In genomic region chr13:56029006-56029405, GRCm38 (mm10) we compare ENCODE assay signal across 33 mouse cellular contexts.
DNase-seq lines count a peak whose midpoint lies in the region; ATAC-seq and TF ChIP-seq lines count a peak whose summit lies in the region.
"Had no signal": no experiment of that assay in that cellular context is flagged by ENCODE, and none has a peak within 500 bp of the region (broad histone marks: within the 10 kb centered on the region; RNA-seq: fewer than 3 reads in every experiment).

No protein-coding gene starts in this region.

- no peak for DNase-seq in frontal cortex, adult 2 months (ENCODE audit: extremely low spot score in 1 of 2, low spot score in 1 of 2)
- DNase-seq in 3T3-L1 (ENCODE audit: low read depth, low spot score) (peak; percentile 33), ES-E14 (ENCODE audit: low read depth, low spot score) (no peak)
- DNase-seq in ovary, postnatal 10 days (ENCODE audit: low spot score), result no peak
- DNase-seq in frontal cortex, postnatal 36 days (ENCODE audit: low spot score in 2 of 2), result no peak
- DNase-seq: adrenal gland, adult 2 months; adrenal gland, postnatal 14 days; cerebellum, adult 11-12 months; cerebellum, adult 8-10 months; cerebellum, postnatal 14 days; embryo, embryonic 11 days; forebrain, postnatal 0 days; gastrocnemius, adult 2 months; gastrocnemius, postnatal 14 days; heart, adult 18-20 months; heart, postnatal 10 days; heart, postnatal 4 days; kidney, adult 18-20 months; kidney, adult 9 months had no signal

- H3K27me3 ChIP-seq in myocyte (ENCODE audit: control insufficient read depth, insufficient read depth, insufficient read length), result no peaks in the 10 kb centered on the region
- H3K27me3 ChIP-seq: CH12.LX; embryonic facial prominence, embryonic 13.5 days; heart, embryonic 12.5 days; heart, embryonic 15.5 days; Patski had no signal

- no peak for TF ChIP-seq POLR2A in myocyte (IDR thresholded peaks at IDR 0.05; ENCODE audit: insufficient read length, low read depth)

- peak; percentile 9; the same call in 1 of the 2 replicates for ATAC-seq in frontal cortex, adult (ENCODE audit: low TSS enrichment)
- ATAC-seq: forebrain, embryonic 14.5 days; forebrain, postnatal 0 days; hindbrain, postnatal 0 days; inflammation-experienced regulatory T-cells, adult 6 months; intestine, embryonic 16.5 days; Patski had no signal

- H3K4me1 ChIP-seq in ES-E14 (ENCODE audit: control insufficient read depth in 2 of 2, insufficient read depth in 2 of 2, low read length in 2 of 2, poor library complexity in 1 of 2), result no peaks in the 10 kb centered on the region

- no peak overlapping the region for H3K9ac ChIP-seq in ES-E14 (ENCODE audit: insufficient read depth, low read depth, low read length, poor library complexity, severe bottlenecking)
- H3K9ac ChIP-seq: embryonic facial prominence, embryonic 13.5 days; forebrain, postnatal 0 days; heart, embryonic 12.5 days; heart, embryonic 15.5 days; hindbrain, embryonic 14.5 days had no signal

- peak overlapping the region; percentile 3 for H3K4me2 ChIP-seq in myocyte (ENCODE audit: low read depth)
- H3K4me2 ChIP-seq: embryonic facial prominence, embryonic 13.5 days; heart, embryonic 12.5 days; heart, embryonic 15.5 days; hindbrain, embryonic 14.5 days had no signal

- H3ac ChIP-seq in myocyte (ENCODE audit: control insufficient read depth, insufficient read length), result no peak overlapping the region

- H3K9me3 ChIP-seq in ES-E14 (ENCODE audit: control insufficient read depth, insufficient read depth, low read depth, low read length), result no peaks in the 10 kb centered on the region
- H3K9me3 ChIP-seq: embryonic facial prominence, embryonic 10.5 days; embryonic facial prominence, embryonic 13.5 days; heart, embryonic 12.5 days; heart, embryonic 15.5 days had no signal

- no peaks in the 10 kb centered on the region for H3K79me2 ChIP-seq in myocyte (ENCODE audit: control insufficient read depth, insufficient read depth)

- no peak overlapping the region for H3K4me3 ChIP-seq in ES-E14 (ENCODE audit: insufficient read depth in 1 of 2, low read depth in 1 of 2, low read length in 2 of 2, poor library complexity in 1 of 2, severe bottlenecking in 1 of 2)
- no peak overlapping the region for H3K4me3 ChIP-seq in myocyte
- H3K4me3 ChIP-seq: embryonic facial prominence, embryonic 10.5 days; embryonic facial prominence, embryonic 13.5 days; erythroblast, embryonic 14.5 days; gastrocnemius, adult 2 months; heart, embryonic 12.5 days; heart, embryonic 15.5 days had no signal

- no peak overlapping the region for H3K27ac ChIP-seq in ES-E14 (ENCODE audit: insufficient read depth, low read depth, low read length, poor library complexity, severe bottlenecking)
- H3K27ac ChIP-seq: embryonic facial prominence, embryonic 10.5 days; embryonic facial prominence, embryonic 13.5 days; gastrocnemius, adult 2 months; heart, embryonic 15.5 days; hindbrain, embryonic 14.5 days; hindbrain, postnatal 0 days had no signal

- no peaks in the 10 kb centered on the region for H3K36me3 ChIP-seq in ES-E14 (ENCODE audit: control insufficient read depth, insufficient read depth, low read length, poor library complexity, severe bottlenecking)
- H3K36me3 ChIP-seq in myocyte (ENCODE audit: control insufficient read depth, insufficient read depth), result no peaks in the 10 kb centered on the region
- H3K36me3 ChIP-seq: embryonic facial prominence, embryonic 10.5 days; embryonic facial prominence, embryonic 13.5 days; heart, embryonic 12.5 days; heart, embryonic 15.5 days had no signal

- in situ Hi-C loops in ES-E14 (cut with MboI; ENCODE audit: low sequenced_read_pairs in 2 of 2, unreplicated experiment in 2 of 2), result no loop called here

TF ChIP-seq in ES-E14, 5 proteins besides CTCF, POLR2A, EP300 and RAD21:
- TF ChIP-seq ZC3H11A (IDR thresholded peaks at IDR 0.05; ENCODE audit: borderline replicate concordance, low read depth, low read length), result no peak
- TF ChIP-seq MAFK (IDR thresholded peaks at IDR 0.05; ENCODE audit: insufficient read depth, low read depth, low read length), result peak; percentile 50; the same call in 1 of the 2 replicates

TF ChIP-seq in myocyte, 11 proteins besides CTCF, POLR2A, EP300 and RAD21:
- TF ChIP-seq E2F4 (IDR thresholded peaks at IDR 0.05; ENCODE audit: insufficient read depth), result no peak
- TF ChIP-seq REST (IDR thresholded peaks at IDR 0.05; ENCODE audit: insufficient read depth, insufficient read length), result no peak
- no peak for TF ChIP-seq SRF (IDR thresholded peaks at IDR 0.05; ENCODE audit: control insufficient read depth, insufficient read length, low read depth)
TF ChIP-seq in myocyte: peak in this region for 0.
